Mouse (Mus musculus): ENCODE data around the gene Arhgap8.

Gene Arhgap8

GRCm38 (mm10) chr15:84800132-84800531, 80.3 kb downstream of the Arhgap8 start:
- DNase-seq (ENCODE audit: low read depth, low spot score) = peak; percentile 8

DNA sequence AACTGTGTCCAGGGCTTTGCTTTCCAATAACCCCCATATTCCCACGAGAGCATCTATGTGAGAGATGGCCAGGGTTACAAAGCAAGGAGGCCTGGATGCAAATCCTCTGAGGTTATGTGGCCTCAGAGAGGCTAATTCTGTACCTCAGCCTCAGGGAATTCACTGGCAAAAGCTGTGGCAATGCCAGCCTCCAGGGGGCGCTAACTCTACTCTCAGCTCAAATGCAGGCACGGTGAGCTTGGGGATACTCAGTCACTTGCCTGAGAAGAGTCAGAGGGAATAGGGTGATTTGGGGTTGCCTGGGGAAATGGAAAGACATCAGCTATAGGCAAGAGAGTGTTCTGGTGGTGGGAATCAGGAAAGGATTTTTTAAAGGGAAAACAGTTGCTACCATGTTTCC, 83.8 kb downstream of the Arhgap8 start:
- DNase-seq (ENCODE audit: low read depth, low spot score) = peak; percentile 62

DNA sequence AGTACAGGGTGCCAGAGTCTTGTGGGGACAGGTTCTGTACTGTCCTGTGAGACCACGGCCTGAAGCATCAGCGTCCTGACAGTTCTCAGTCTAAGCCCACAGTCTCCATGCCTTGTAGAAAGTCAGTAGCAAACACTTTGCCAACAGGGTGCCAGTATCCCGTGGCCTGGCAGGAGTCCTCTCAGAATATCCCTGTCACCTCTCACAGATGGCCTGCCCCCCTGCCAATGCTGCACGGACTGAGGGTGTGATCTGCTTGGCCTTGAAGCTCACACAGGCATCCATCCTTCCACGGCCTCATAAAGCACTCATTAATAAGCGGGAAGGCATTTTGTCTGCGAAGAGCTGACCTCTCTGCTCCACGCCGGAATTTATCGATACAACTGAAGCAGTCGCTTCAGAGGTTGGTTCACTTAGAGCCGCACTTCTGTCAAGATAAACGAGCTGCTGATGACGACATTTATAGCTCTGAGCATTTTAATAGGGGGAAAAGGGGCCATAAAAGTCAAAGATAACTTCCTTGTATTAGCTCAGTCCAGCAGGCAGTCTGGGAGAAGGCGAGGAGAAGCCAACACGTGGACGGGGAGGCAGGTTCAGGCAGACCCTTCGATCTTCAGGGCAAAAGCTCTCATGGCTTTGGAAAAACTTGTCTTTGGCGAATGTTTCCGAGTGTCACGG, 89.6 kb downstream of the Arhgap8 start:
- no peak for DNase-seq (ENCODE audit: low read depth, low spot score)

DNA sequence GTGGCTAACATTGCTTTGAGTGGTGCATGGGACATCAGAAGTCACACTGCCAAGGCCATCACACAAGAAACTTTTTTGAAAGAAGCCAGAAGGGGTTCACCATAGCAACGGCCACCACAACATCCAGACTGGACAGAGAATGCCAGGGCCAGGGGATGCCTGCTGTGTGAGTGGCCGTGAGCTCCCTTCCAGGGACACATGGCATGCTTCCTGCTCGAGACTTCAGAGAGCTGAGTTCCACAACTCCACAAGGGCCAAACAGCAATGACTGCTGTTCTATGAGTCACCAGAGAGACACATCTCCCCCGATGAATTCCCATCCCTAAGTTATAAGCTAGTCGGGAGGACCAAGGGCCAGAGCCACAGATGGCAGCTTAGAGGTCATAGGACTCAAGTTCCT, 91.3 kb downstream of the Arhgap8 start:
- no peak for DNase-seq (ENCODE audit: low read depth, low spot score)

DNA sequence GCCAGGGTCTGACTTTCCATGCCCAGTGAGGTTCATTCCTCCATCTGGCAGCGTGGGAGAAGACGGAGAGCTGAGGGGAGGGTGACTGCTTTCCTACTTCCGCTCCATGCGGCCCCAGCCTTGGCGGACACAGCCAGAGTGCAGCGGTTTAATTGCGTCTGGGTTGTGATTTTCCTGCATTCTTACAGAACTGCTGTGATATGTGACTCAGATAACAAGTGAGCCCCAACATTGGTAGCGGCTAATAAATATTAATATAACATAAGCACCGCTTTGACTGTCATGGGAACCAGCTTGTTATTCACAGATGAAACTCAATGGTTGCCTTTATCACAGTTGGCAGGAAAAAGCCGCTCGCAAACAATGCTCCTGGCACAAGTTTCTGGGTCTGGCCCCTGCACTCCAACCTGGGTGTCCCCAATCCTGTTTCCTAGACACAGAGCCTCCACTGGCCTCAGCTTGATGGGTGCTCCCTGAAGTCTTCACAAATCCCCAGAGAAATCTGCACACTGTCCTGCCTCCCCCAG, 93.0 kb downstream of the Arhgap8 start:
- DNase-seq (ENCODE audit: low read depth, low spot score) = no peak

GRCm38 (mm10) chr15:84815171-84815570, 95.3 kb downstream of the Arhgap8 start:
- no peak for DNase-seq (ENCODE audit: low read depth, low spot score)

DNA sequence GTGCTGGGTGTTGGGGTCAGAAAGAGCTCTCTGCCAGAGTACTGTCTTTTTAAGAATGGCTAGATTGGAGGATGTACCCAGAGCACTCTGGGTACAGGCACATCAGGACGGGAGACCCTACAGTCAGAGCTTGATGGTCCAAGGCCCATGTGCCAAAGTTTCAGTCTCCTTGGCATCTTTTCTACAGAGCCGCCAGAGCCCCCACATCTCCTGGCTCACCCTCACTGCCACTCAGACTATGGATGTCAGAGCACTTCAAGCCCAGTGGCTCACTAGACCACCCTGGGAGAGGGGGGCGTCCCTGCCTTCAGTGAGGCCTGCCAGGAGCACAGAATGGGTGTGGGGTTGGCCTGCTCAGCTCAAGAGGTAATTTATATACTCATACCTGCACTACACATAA, 97.7 kb downstream of the Arhgap8 start:
- DNase-seq (ENCODE audit: low read depth, low spot score) = no peak

- DNase-seq (ENCODE audit: low read depth, low spot score) = no peak
Observed at GRCm38 (mm10) chr15:84818284-84818683, 98.4 kb downstream of the Arhgap8 start.

DNA sequence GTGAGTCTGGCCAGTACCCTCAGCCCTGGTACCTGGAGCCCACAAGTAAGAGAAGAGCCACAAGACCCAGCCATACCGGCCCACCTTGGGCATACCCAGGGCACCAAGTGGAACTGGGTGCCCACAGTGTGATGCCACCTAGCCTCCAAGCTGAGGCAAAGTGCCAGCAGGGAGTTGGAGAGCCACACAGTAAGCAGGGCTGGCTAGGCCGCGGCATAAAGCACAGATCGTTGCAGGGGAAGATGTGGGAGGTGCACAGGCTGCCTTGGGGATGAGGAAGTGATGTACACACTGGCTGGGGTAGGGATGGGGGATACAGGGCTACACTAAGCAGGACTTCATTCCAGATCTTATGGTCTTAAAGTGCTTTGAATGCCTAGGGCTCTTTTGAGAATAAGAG, 101.0 kb downstream of the Arhgap8 start:
- no peak for DNase-seq (ENCODE audit: low read depth, low spot score)

All from CD4-positive, CD25-positive, alpha-beta regulatory T cell, adult 2 months (primary cell).